Mouse (Mus musculus) cerebral cortex, adult 2 months (tissue): ENCODE measurements around the gene Cd101.

Source experiments
- WGBS: fragments of 180-500 bp; shearing (Covaris S2); methylation state at CpG from one replicate; pipeline ENCODE4 v1.1.7; 2018; 5-methylcytosine and 5-hydroxymethylcytosine counted together

The Cd101 gene

DNA sequence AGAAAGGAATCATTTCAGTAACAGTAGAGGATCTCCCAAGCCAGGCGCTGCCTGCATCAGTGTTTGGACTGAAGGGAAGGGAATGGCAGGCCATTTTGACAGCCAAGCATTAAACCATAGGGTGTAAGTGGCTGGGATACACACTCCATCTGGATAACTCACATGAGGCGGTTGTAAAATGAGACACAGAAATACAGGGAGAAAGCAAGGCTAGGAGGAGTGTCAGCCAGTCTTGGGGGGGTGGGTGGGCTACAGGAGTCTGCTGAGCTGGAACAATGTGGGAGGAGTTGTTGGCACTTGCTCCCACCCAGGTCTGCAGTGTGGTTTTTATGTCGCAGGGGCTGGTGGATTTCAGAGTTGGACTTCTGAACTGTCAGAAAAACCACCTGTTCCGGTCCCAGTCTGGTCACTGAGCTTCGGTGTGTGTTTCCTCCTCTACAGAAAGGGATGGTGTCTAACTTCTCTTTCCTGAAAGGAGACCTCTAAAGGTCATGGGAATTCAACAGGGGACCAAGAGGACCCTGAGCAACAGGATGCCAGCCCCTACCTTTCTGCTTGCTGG, 8.7 kb upstream of the Cd101 start:
- 57% methylated on average over 5 of the region's 5 CpGs for WGBS

DNA sequence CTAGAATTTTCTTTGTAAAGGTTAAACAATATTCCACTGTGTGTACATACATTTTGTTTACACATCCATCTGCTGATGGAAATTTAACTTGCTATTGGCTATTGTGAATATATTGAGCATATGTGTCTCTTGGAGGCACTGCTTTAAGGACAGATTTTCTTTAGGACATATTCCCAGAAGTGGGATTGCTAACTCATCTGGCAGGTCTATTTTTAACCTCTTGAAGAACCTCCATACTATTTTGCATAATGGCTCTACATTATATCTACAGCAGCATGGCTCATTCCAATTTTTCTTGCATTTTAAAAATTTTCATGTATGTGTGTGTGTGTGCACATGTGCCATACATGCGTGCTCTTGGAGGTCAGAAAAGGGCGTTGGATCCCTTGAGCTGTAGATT, 6.6 kb upstream of the Cd101 start:
- 73% methylated on average over 2 of the region's 2 CpGs for WGBS

DNA sequence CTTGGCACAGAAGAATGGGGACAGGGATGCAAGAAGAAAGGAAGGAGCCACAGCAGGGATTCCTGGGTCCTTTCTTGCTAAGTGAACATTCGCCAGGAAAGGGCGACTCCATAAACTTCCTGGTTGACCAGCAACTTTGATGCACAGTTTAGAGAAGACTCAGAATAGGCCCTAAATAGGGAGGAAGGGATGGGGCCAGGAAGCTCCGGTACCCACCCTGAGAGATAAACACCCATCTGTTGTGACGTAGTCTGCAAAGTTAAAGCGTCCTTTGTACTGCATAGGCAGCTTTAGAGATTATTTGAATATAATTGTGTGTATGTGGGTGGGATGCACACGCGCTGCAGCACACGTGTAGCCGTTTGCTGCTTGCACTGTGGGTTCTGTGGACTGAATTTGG, 5.2 kb upstream of the Cd101 start:
- 78% methylated on average over 9 of the region's 9 CpGs for WGBS

- 81% methylated on average over 4 of the region's 4 CpGs for WGBS
Observed at GRCm38 (mm10) chr3:101033644-101034043, 4.3 kb upstream of the Cd101 start.

- WGBS = 75% methylated on average over 7 of the region's 7 CpGs
Observed at GRCm38 (mm10) chr3:101031456-101032142, 2.2 kb upstream of the Cd101 start.

- 100% methylated on average over 1 of the region's 1 CpGs for WGBS
Observed at GRCm38 (mm10) chr3:101030630-101031029, 1.3 kb upstream of the Cd101 start.

- WGBS = 95% methylated on average over 1 of the region's 1 CpGs
Observed at GRCm38 (mm10) chr3:101026741-101027140, 2.6 kb downstream of the Cd101 start.

- 93% methylated on average over 6 of the region's 6 CpGs for WGBS
Observed at GRCm38 (mm10) chr3:101022967-101023366, 6.4 kb downstream of the Cd101 start.

- WGBS = 78% methylated on average over 8 of the region's 8 CpGs
Observed at GRCm38 (mm10) chr3:101021481-101022051, 7.8 kb downstream of the Cd101 start.

DNA sequence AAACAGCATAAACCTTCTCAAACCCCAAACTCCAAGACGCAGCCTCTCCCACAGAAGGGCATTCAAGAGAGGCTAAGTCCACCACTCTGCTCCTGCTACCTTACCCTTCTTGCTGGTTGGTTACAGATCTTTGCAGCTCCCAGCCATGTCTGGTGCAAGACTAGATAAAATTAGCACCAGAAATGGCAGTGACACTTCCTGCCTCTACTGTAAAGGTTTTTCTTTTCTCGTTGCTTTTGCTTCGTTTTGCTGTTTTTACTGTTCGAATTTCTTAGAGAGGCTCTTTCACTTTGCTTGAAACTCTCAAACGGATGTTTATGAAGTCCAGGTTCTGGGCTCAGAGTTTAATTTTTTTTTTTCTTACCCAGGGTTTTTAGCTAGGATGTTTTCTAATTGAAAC, 8.3 kb downstream of the Cd101 start:
- 82% methylated on average over 5 of the region's 5 CpGs for WGBS

- 95% methylated on average over 6 of the region's 6 CpGs for WGBS
Observed at GRCm38 (mm10) chr3:101018494-101018893, 10.9 kb downstream of the Cd101 start.

GRCm38 (mm10) chr3:101016050-101016449, 13.3 kb downstream of the Cd101 start:
- WGBS = 95% methylated on average over 7 of the region's 7 CpGs

DNA sequence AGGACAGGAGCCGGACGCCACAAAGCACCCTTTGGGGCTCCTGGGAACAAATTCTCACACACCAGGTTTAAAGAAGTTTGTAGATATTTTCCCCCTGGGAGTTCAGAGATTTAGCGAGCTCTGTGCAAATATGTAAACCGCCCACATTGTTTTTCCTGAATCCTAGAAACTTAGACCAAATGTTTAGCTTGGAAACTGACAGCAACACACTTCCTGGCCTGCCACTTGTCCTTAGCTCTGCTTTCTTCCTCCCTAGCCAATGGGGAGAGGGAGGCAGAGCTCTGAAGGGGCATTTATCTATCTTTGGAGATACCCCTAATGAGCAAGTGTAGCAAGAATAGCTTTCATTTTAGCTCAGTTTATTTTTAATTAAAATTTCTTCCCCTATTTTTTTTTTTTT, 14.1 kb downstream of the Cd101 start:
- WGBS = 59% methylated on average over 4 of the region's 4 CpGs

GRCm38 (mm10) chr3:101013536-101013935, 15.8 kb downstream of the Cd101 start:
- 93% methylated on average over 3 of the region's 3 CpGs for WGBS

GRCm38 (mm10) chr3:101013005-101013404, 16.4 kb downstream of the Cd101 start:
- 91% methylated on average over 10 of the region's 10 CpGs for WGBS

DNA sequence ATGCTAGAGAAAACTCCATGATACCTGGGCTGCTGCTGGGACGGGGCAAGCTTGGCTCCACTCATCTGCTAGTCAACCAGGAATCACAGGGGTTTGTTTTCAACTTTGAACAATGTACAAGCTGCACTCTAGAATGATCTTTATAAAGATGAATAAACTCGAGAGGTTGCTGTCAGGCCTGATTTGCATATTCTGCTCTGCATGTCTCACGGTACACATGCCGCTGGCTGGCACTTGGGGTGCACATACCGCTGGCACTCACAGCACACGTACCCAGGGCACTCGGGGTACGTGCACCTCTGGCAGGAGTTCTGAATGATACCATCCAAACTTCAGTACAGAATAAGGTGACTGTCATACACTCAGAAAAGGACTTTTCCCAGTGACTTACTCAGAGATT, 16.8 kb downstream of the Cd101 start:
- WGBS = 74% methylated on average over 8 of the region's 8 CpGs

- 53% methylated on average over 10 of the region's 10 CpGs for WGBS
Observed at GRCm38 (mm10) chr3:101012131-101012571, 17.2 kb downstream of the Cd101 start.

GRCm38 (mm10) chr3:101011203-101011600, 18.2 kb downstream of the Cd101 start:
- WGBS = 78% methylated on average over 5 of the region's 5 CpGs

GRCm38 (mm10) chr3:101010589-101011202, 18.7 kb downstream of the Cd101 start:
- WGBS = 85% methylated on average over 4 of the region's 4 CpGs

DNA sequence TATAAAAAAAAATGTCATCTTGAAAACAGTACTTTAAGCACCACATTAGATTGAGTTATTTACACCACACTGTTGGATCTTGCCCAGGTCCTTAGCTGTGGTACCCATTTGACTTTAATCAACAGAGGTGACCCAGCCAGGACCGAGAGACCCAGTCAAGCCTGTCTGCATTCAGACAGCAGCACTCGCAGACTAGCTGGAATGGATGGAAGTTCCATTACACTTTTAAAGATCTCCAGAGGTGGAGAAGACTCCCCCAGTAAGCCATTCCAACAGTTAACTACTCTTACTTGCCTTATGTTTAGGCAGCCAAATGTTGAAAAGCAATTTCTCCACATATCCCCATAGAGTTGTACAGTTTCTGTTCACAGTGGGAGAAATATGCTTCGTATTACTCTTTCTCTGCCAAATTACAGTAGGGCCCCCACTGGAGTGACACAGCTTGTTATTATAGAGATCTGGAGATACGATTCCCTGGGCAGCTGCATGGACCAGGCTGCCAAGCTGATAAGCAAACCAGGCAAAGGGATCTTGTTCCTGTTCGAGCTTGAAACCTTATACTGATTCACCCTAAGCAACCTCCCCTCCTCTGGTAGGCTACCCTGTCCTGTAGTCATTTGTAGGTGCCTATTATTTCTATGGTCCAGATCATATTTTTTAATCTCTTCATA, 22.1 kb downstream of the Cd101 start:
- 76% methylated on average over 5 of the region's 5 CpGs for WGBS

DNA sequence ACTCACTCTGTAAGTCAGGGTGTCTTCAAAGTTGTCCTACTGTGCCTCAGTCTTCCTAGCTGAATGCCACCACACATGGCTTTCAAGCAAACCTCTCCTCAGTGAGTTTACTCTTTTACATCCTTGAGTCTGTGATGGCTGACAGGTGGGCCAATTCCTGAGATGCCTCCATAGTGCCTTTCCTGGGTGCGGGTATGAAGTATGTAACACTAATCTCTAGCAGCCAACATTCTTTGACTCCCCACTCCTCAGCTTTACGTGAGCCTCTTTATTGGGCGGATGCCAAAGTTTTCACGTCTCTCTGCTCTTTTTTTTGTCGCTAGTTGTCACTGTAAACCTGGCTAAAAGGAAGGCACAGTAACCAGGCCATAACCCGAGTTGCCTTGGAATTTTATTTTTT, 24.0 kb downstream of the Cd101 start:
- 82% methylated on average over 6 of the region's 6 CpGs for WGBS
